In the genomic region with DNA sequence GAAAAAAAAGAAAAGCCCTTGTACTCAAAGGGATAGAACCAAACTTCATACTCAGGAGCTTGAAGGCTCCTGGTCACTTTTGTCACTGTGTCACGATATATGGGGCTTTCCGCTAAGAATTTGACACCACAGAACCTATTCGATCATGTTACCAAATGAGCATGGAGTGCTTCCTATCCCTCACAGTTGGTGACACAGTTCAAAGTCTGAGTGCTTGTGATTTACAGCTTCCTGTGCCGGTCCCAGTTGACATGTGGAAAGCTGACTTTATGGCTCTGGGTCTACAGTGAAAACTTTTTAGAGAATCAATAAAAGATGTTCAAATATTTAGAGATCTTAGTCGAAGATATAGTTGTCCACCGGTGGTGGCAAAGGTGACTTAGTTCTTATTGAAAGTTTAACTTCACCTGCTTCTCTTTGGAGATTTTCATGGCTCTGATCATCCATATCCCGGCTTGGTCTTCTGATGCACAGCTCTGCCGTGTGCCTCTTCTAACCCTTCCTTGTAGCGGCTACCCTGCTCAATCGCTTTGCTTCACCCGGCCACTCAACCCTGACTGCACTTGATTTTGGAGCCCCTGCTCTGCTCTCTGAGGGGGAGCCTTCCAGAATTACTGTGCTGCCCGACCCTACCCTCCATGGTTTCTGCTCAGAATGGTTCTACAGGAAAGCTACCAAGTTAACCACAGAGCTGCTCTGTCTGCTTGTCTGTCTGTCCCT, we compare ENCODE assay signal across 30 mouse cellular contexts. TPM values are rescaled to one million over a fixed set of nuclear protein-coding genes. Genes with fewer than 3 reads are reported as not detected.
A peak's percentile ranks its signal among the peaks of the same experiment; 100 is the strongest.
DNase-seq lines count a peak whose midpoint lies in the region; ATAC-seq and TF ChIP-seq lines count a peak whose summit lies in the region.
"Had no signal": no experiment of that assay in that cellular context is flagged by ENCODE, and none has a peak within 500 bp of the region (broad histone marks: within the 10 kb centered on the region; RNA-seq: fewer than 3 reads in every experiment).

No protein-coding gene starts in this region.

- WGBS in kidney, postnatal 0 days = 38% methylated on average over 12 of the region's 12 CpGs
- 39% methylated on average over 12 of the region's 12 CpGs for WGBS in small intestine, adult 2 months

- no peak overlapping the region for H3K4me3 ChIP-seq in kidney, postnatal 0 days (replicated peaks; ENCODE audit: low read depth, low read length)
- H3K4me3 ChIP-seq in megakaryocyte, embryonic 14.5 days (replicated peaks) = peak overlapping the region; percentile 59
- H3K4me3 ChIP-seq in small intestine, adult 2 months (ENCODE audit: low read depth, low read length) = no peak overlapping the region
- H3K4me3 ChIP-seq: erythroblast, embryonic 14.5 days; heart, embryonic 10.5 days; heart, embryonic 15.5 days; hindbrain, embryonic 12.5 days; midbrain, embryonic 12.5 days; neural tube, embryonic 13.5 days had no signal

- no peaks in the 10 kb centered on the region for H3K9me3 ChIP-seq in kidney, postnatal 0 days (replicated peaks; ENCODE audit: low read length)
- H3K9me3 ChIP-seq in megakaryocyte, embryonic 14.5 days = no peaks in the 10 kb centered on the region
- H3K9me3 ChIP-seq: heart, embryonic 10.5 days; heart, embryonic 15.5 days; hindbrain, embryonic 12.5 days; midbrain, embryonic 12.5 days; neural tube, embryonic 13.5 days had no signal

- no peak overlapping the region for H3K4me2 ChIP-seq in kidney, postnatal 0 days (ENCODE audit: low read length)
- H3K4me2 ChIP-seq: heart, embryonic 15.5 days; hindbrain, embryonic 12.5 days; midbrain, embryonic 12.5 days; neural tube, embryonic 13.5 days had no signal

- no peak overlapping the region for H3K27ac ChIP-seq in kidney, postnatal 0 days
- 0 out of 2 replicates have a peak overlapping the region, but pooled peaks have one; percentile 16 for H3K27ac ChIP-seq in small intestine, adult 2 months (ENCODE audit: insufficient read depth, low read depth, low read length)
- H3K27ac ChIP-seq: heart, embryonic 10.5 days; heart, embryonic 15.5 days; hindbrain, embryonic 12.5 days; hindbrain, postnatal 0 days; midbrain, embryonic 12.5 days; neural tube, embryonic 13.5 days had no signal

- H3K36me3 ChIP-seq in kidney, postnatal 0 days (ENCODE audit: insufficient read depth, low read length) = 0 out of 2 replicates have a peak, but pooled peaks cover under 1% of the 10 kb centered on the region
- H3K36me3 ChIP-seq in megakaryocyte, embryonic 14.5 days (replicated peaks; ENCODE audit: low read length) = peaks cover 54% of the 10 kb centered on the region
- peaks cover 9% of the 10 kb centered on the region for H3K36me3 ChIP-seq in small intestine, adult 2 months (ENCODE audit: control insufficient read depth, insufficient read depth, low read length)
- H3K36me3 ChIP-seq: heart, embryonic 15.5 days; hindbrain, embryonic 12.5 days; midbrain, embryonic 12.5 days; neural tube, embryonic 13.5 days had no signal

- no peak for TF ChIP-seq CTCF in kidney, postnatal 0 days (IDR thresholded peaks at IDR 0.05; ENCODE audit: low read depth)
- TF ChIP-seq CTCF in small intestine, adult 2 months (IDR thresholded peaks at IDR 0.05; ENCODE audit: extremely low read depth, insufficient read length, insufficient replicate concordance, low read depth, low read length) = no peak

- no peak for TF ChIP-seq POLR2A in small intestine, adult 2 months (IDR thresholded peaks at IDR 0.05; ENCODE audit: low read depth, low read length)

- H3K9ac ChIP-seq in kidney, postnatal 0 days (ENCODE audit: low read depth, low read length) = no peak overlapping the region
- H3K9ac ChIP-seq: heart, embryonic 15.5 days; hindbrain, embryonic 12.5 days; midbrain, embryonic 12.5 days; neural tube, embryonic 13.5 days had no signal

- no peak for ATAC-seq in kidney, postnatal 0 days (replicated peaks; ENCODE audit: low FRiP score, low read depth)
- ATAC-seq in megakaryocyte, adult 5-6 weeks (ENCODE audit: poor library complexity, severe bottlenecking) = no peak
- peak; percentile 40 to 48 for ATAC-seq in hematopoietic stem cell, adult 5-6 weeks (replicated peaks in 1 of 2; ENCODE audit: insufficient read depth in 1 of 2, low FRiP score in 2 of 2, low TSS enrichment in 1 of 2, low read depth in 1 of 2, poor library complexity in 2 of 2, severe bottlenecking in 2 of 2)
- ATAC-seq: forebrain, embryonic 16.5 days; hindbrain, postnatal 0 days had no signal

- DNase-seq in kidney, postnatal 0 days (ENCODE audit: low spot score) = peak; percentile 37
- no peak for DNase-seq in kidney, postnatal 36 days
- DNase-seq in spleen, postnatal 36 days (ENCODE audit: low spot score in 2 of 2) = no peak
- DNase-seq in urinary bladder, postnatal 10 days (ENCODE audit: low spot score) = no peak
- DNase-seq: adrenal gland, postnatal 25 days; cerebellum, adult 11-12 months; cerebellum, adult 9-11 months; gastrocnemius, postnatal 10 days; kidney, adult 18-20 months; kidney, postnatal 4 days; layer of hippocampus, postnatal 36 days; left cerebral cortex, postnatal 4 days; lung, adult 18-20 months; lung, postnatal 10 days; right cerebral cortex, postnatal 25 days; spleen, adult 18-20 months; thymus, adult 2 months; thymus, postnatal 36 days had no signal

- H3K4me1 ChIP-seq in kidney, postnatal 0 days (replicated peaks; ENCODE audit: insufficient read depth, low read length) = no peaks in the 10 kb centered on the region
- peaks cover 78% of the 10 kb centered on the region for H3K4me1 ChIP-seq in megakaryocyte, embryonic 14.5 days
- H3K4me1 ChIP-seq in small intestine, adult 2 months (ENCODE audit: control insufficient read depth, insufficient read depth, insufficient read length, low read length) = no peaks in the 10 kb centered on the region; the same call in none of the 2 replicates
- H3K4me1 ChIP-seq: hindbrain, embryonic 12.5 days; midbrain, embryonic 12.5 days; neural tube, embryonic 13.5 days had no signal

- no peaks in the 10 kb centered on the region for H3K27me3 ChIP-seq in kidney, postnatal 0 days (ENCODE audit: insufficient read depth, low read length)
- H3K27me3 ChIP-seq in megakaryocyte, embryonic 14.5 days (replicated peaks) = no peaks in the 10 kb centered on the region
- no peaks in the 10 kb centered on the region for H3K27me3 ChIP-seq in small intestine, adult 2 months (ENCODE audit: control insufficient read depth, insufficient read depth, low read length)
- H3K27me3 ChIP-seq: heart, embryonic 15.5 days; hindbrain, embryonic 12.5 days; midbrain, embryonic 12.5 days; neural tube, embryonic 13.5 days had no signal

RNA-seq across cellular contexts. Expression of gene Map7, which starts 15.2 kb away (rescaled TPM):
- polyA plus RNA-seq in kidney, postnatal 0 days (2015; fragmentation: Nextera tagmentation; extraction: Ambion mirVana) = 31.2 and 35.4 TPM in 2 replicates
- polyA plus RNA-seq in megakaryocyte, embryonic 14.5 days (2012; ENCODE audit: insufficient read depth, low replicate concordance) = 5.3 and 6.5 TPM in 2 replicates
- total RNA-seq in megakaryocyte, adult 5-6 weeks (2015) = 2.3 and 2.7 TPM in 2 replicates
- 3.1 and 3.8 TPM in 2 replicates for total RNA-seq in megakaryocyte, adult 5-6 weeks (2017)
- total RNA-seq in hematopoietic stem cell, adult 5-6 weeks (2017) = 156 and 190 TPM in 2 replicates
- polyA plus RNA-seq in small intestine, adult 2 months (2012; rRNA removed) = 25.4 and 40.8 TPM in 2 replicates

Comparison
In these comparisons a context has a peak if more than half of its experiments do, and no peak if none do; other contexts are left out.
1. ATAC-seq: peak in hematopoietic stem cell, adult 5-6 weeks (2 of 2); none in kidney, postnatal 0 days (single experiment) and megakaryocyte, adult 5-6 weeks (single experiment).